Mouse (Mus musculus): ENCODE results near the gene Gm49366. TPM values are rescaled to one million over a fixed set of nuclear protein-coding genes. Genes with fewer than 3 reads are reported as not detected.
"Not testable (repeated sequence)": the region's sequence is repeated elsewhere in the genome, so short reads cannot be mapped to it uniquely, and the experiment has no call there.

Gene Gm49366
- polyA plus RNA-seq, 1 experiment from 2014 or later = 0.46 TPM

DNA sequence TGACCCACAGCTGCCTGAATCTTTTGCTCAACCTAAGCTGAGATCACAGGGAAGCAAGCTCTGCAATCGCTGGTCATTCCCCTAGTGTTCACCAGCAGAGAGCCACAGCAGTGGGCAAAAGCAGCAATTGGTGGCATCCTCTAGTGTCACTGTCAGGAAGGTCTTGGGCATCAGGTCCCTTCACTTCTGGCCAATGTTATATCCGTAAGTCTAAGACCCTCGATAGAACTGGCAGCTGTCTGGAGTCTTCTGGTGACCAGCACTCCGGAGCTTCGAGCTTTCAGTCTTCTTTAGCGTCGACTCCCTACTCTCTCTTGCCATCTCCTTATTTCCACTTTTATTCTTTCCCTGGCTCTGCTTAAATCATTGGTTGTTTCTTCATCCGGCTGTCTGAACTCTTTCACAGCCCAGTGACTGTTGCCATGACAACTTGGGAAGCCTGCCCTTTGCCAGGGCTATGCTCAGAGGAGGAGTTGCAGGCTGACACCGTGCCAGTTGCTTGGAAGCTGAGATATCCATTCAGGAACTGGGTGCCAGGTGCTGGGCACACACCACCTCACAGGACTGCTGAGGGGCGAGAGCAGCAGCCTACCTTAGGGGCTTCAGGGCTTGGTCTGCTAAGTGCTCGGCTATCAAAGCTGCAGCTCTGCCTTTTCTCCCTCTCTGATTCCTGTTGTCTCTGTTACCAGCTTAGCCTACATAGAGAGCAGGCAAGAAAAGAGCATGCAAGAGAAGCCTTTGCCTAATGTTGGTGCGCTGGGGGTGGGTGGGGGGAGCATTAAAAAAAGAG is 27.3 kb upstream of the Gm49366 start:
- Histone ChIP-seq H3K27ac (no peak overlapping the region), H3K9ac (no peak overlapping the region), H3K27me3 (peaks cover 35% of the 10 kb centered on the region), H3K9me3 (replicated peaks) (no peaks in the 10 kb centered on the region), H3K4me2 (peak overlapping the region; percentile 53), H3K4me3 (replicated peaks) (peak overlapping the region; percentile 16; the same call in 1 of the 2 replicates), H3K4me1 (replicated peaks) (0 out of 2 replicates have a peak, but pooled peaks cover 4% of the 10 kb centered on the region), H3K36me3 (no peaks in the 10 kb centered on the region)
- WGBS (ENCODE audit: insufficient replicate concordance) = 51% methylated on average over 12 of the region's 12 CpGs
- ATAC-seq (ENCODE audit: low read depth) (no peak), DNase-seq (no peak)

DNA sequence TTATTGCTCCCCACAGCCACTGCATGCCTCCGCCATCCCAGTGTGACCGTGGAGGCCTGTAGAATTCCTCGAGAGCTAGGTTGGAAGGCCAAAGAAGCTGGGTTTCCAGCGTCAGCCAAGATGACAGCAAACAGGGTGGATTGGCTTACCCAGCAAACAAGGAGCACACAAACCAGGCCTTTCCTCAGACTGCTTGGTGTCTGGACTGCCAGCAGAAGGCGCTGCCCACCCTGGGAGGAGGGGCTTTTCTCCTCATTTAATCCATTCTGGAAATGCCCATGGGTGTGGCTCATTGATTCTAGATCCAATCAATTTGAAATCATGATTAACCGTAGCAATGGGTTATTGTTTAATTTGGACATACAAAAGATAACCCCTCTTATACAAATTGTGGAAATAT is 25.6 kb upstream of the Gm49366 start:
- H3K27ac ChIP-seq = no peak overlapping the region
- ATAC-seq (ENCODE audit: low read depth) (no peak), DNase-seq (no peak)
- H3K27me3 ChIP-seq = peaks cover 35% of the 10 kb centered on the region
- H3K36me3 ChIP-seq = no peaks in the 10 kb centered on the region
- no peak overlapping the region for H3K4me3 ChIP-seq (replicated peaks)
- WGBS (ENCODE audit: insufficient replicate concordance) = 65% methylated on average over 6 of the region's 6 CpGs
- H3K9me3 ChIP-seq (replicated peaks) = no peaks in the 10 kb centered on the region
- H3K4me1 ChIP-seq (replicated peaks) = 0 out of 2 replicates have a peak, but pooled peaks cover 4% of the 10 kb centered on the region
- H3K4me2 ChIP-seq = no peak overlapping the region
- no peak overlapping the region for H3K9ac ChIP-seq

DNA sequence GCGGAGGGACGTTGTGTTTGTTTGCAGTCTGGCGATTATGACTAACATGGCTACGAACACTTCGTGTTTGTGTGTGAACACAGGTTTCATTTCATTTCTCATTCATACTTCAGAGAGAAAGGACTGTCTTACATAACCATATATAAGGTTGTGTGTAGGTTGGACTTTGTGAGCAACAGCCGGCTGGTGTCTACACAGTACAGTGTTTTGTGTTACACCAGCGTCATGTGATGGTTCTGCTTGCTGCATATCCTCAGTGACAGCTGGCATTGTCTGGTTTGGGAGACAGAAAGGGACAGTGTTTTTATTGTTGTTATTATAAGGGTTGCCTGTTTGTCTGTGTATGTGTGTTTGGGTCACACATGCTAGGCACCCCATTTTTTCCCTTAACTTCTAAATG is 25.0 kb upstream of the Gm49366 start:
- 76% methylated on average over 7 of the region's 7 CpGs for WGBS (ENCODE audit: insufficient replicate concordance)
- Histone ChIP-seq H3K27me3 (peaks cover 30% of the 10 kb centered on the region), H3K4me2 (no peak overlapping the region), H3K4me3 (replicated peaks) (no peak overlapping the region), H3K9ac (no peak overlapping the region), H3K4me1 (replicated peaks) (0 out of 2 replicates have a peak, but pooled peaks cover 4% of the 10 kb centered on the region), H3K9me3 (replicated peaks) (no peaks in the 10 kb centered on the region), H3K36me3 (no peaks in the 10 kb centered on the region; the same call in 1 of the 2 replicates), H3K27ac (no peak overlapping the region)
- DNase-seq (no peak), ATAC-seq (ENCODE audit: low read depth) (no peak)

DNA sequence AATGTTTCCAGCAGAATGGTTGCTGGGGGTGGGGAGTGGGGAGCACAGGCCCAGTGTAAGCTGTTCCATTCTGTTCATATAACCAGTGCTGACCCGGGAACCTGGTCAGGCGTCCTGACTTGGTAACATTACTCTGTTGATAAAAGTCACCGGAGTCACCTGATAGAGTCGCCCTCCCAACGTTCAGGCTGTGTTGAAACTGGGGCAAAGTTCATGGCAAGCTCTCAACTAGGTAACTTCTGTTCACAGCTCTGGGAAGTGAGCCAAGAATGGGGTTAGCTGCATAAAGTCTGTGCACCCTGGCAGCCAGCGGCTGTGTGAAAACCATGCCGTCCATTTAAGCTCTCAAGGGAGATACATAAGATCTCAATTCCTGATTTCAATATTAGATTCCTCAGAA is 18.2 kb upstream of the Gm49366 start:
- H3K4me2 ChIP-seq; H3K9me3 ChIP-seq (replicated peaks); H3K36me3 ChIP-seq; H3K4me1 ChIP-seq (replicated peaks); H3K4me3 ChIP-seq (replicated peaks); H3K27me3 ChIP-seq; H3K27ac ChIP-seq; DNase-seq; H3K9ac ChIP-seq: not testable (repeated sequence)
- peak; percentile 79 for ATAC-seq (ENCODE audit: low read depth)
- 53% methylated on average over 7 of the region's 7 CpGs for WGBS (ENCODE audit: insufficient replicate concordance)

DNA sequence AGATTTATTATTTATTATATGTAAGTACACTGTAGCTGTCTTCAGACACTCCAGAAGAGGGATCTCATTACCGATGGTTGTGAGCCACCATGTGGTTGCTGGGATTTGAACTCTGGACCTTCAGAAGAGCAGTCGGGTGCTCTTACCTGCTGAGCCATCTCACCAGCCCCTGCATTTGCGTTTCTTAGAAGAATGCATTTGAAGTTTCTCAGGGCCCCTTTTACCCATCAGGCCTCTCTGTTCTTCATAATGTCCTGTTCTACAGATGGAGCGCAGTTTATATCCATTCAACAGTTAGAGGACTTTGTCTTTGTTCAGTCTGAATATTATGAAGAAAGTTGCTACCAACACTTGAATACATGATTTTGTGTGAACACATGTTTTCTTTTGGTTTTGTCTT is 16.5 kb upstream of the Gm49366 start:
- not testable (repeated sequence) for H3K9me3 ChIP-seq (replicated peaks); H3K4me2 ChIP-seq; H3K4me1 ChIP-seq (replicated peaks); ATAC-seq (ENCODE audit: low read depth); H3K27me3 ChIP-seq; DNase-seq; H3K4me3 ChIP-seq (replicated peaks); H3K36me3 ChIP-seq; H3K9ac ChIP-seq; H3K27ac ChIP-seq
- WGBS (ENCODE audit: insufficient replicate concordance) = 72% methylated on average over 4 of the region's 4 CpGs

DNA sequence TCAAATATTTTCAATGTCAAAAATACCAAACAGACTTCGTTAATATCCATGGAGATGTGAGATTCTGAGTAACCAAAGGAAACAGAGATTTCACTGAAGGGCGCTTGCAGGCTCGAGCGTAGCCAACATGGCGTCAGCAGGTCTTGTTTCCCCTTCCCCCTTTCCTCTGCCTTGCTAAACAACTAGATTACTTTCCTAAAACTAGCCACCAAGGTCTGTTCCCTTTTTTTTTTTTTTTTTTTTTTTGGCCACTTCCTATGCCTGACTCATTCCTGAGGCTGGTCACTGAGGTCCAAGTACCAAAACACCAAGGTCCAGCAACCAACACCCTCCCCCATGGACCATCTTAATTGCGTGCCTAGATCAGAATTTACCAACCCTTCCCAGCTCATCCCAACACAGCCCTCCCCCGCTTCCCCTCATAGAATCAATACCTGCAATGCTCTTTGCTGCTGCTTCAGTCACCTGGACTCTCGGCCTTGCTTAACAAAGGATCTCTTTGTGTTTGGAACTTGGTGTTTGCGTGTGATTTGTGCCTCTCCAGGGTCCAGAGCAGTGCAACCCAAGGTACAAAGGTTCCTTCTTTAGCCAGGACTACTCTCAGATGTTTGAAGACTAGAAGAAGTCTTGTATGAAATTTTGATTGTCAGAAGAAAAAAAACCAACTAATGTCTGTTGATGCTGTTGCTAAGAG is 15.5 kb upstream of the Gm49366 start:
- H3K27ac ChIP-seq = peak overlapping the region; percentile 36; the same call in 1 of the 2 replicates
- no peaks in the 10 kb centered on the region for H3K4me1 ChIP-seq (replicated peaks)
- no peak overlapping the region for H3K4me3 ChIP-seq (replicated peaks)
- no peaks in the 10 kb centered on the region for H3K27me3 ChIP-seq
- H3K4me2 ChIP-seq = no peak overlapping the region
- no peak for ATAC-seq (ENCODE audit: low read depth)
- 63% methylated on average over 9 of the region's 9 CpGs for whole genome bisulfite sequencing (ENCODE audit: insufficient replicate concordance)
- no peak overlapping the region for H3K9ac ChIP-seq
- no peaks in the 10 kb centered on the region for H3K9me3 ChIP-seq (replicated peaks)
- no peaks in the 10 kb centered on the region; the same call in 1 of the 2 replicates for H3K36me3 ChIP-seq
- DNase-seq = no peak

DNA sequence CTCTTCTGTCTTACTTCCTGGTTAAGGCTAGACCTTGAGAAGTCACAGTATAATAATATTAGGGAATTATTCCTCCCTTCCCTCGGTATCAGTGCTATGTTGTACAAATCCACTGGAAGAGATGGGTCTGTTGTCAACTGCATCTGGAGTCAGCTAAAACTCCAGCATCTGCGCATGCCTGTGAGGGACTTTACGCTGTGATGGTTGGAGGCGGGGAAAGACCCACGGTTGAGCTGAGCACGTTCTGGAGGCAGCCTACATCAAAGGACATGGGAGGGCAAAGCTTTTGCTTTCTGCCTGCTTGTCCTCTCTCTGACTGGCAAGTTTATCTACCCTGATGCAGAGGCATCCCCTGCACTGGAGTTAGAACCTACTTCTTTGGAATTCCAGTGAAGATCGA is 12.8 kb upstream of the Gm49366 start:
- H3K9ac ChIP-seq = no peak overlapping the region
- DNase-seq (no peak), ATAC-seq (ENCODE audit: low read depth) (no peak)
- no peak overlapping the region for H3K27ac ChIP-seq
- H3K27me3 ChIP-seq = no peaks in the 10 kb centered on the region
- H3K4me1 ChIP-seq (replicated peaks) = no peaks in the 10 kb centered on the region
- no peak overlapping the region for H3K4me2 ChIP-seq
- 80% methylated on average over 7 of the region's 7 CpGs for WGBS (ENCODE audit: insufficient replicate concordance)
- H3K4me3 ChIP-seq (replicated peaks) = no peak overlapping the region
- no peaks in the 10 kb centered on the region for H3K9me3 ChIP-seq (replicated peaks)
- no peaks in the 10 kb centered on the region for H3K36me3 ChIP-seq

DNA sequence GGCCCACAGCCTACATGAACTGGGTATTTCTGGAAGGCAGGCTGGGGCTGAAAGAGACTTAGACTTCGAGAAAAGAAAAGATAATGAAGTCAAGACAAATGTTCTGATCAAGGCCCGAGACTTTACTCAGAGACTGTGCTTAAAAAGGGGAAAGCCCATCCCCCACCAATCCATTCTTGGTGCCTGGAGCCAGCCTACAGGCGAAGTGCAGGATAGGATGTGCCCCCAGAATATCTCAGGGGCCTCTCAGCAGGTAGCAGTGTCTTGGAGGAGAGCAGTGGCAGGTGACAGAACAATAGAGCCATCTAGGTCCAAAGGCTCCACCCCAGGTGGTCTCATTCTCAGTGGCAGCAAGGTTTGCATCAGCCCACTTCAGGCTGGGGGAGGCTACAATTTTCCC is 10.4 kb upstream of the Gm49366 start:
- H3K36me3 ChIP-seq; H3K4me3 ChIP-seq (replicated peaks); H3K9me3 ChIP-seq (replicated peaks); H3K9ac ChIP-seq; H3K27me3 ChIP-seq; H3K4me1 ChIP-seq (replicated peaks); DNase-seq; H3K27ac ChIP-seq; ATAC-seq (ENCODE audit: low read depth); H3K4me2 ChIP-seq: not testable (repeated sequence)
- 49% methylated on average over 3 of the region's 3 CpGs for WGBS (ENCODE audit: insufficient replicate concordance)

DNA sequence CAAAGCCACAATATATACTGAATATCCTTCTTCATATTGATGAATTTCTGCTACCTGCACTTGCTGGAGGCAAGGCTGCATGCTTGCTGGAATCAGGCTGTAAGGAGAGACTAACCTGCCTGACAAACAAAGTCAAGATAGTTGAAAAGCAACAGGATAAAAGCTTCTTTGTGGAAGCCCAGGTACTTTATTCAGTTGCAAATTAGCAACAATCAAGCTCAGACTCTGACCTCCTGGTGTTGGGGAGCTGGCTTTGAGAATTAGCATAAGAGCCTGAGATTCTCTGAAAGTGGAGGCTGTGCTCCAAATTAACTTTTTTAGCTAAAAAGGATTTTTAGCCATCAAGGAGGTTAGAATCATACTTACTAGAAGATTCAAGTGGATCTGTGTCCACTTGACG is 9.7 kb upstream of the Gm49366 start:
- 69% methylated on average over 1 of the region's 1 CpGs for WGBS (ENCODE audit: insufficient replicate concordance)
- ATAC-seq (ENCODE audit: low read depth); DNase-seq; H3K9ac ChIP-seq; H3K36me3 ChIP-seq; H3K4me2 ChIP-seq; H3K27ac ChIP-seq; H3K4me3 ChIP-seq (replicated peaks); H3K9me3 ChIP-seq (replicated peaks); H3K27me3 ChIP-seq: not testable (repeated sequence)
- H3K4me1 ChIP-seq (replicated peaks) = peaks cover 14% of the 10 kb centered on the region

DNA sequence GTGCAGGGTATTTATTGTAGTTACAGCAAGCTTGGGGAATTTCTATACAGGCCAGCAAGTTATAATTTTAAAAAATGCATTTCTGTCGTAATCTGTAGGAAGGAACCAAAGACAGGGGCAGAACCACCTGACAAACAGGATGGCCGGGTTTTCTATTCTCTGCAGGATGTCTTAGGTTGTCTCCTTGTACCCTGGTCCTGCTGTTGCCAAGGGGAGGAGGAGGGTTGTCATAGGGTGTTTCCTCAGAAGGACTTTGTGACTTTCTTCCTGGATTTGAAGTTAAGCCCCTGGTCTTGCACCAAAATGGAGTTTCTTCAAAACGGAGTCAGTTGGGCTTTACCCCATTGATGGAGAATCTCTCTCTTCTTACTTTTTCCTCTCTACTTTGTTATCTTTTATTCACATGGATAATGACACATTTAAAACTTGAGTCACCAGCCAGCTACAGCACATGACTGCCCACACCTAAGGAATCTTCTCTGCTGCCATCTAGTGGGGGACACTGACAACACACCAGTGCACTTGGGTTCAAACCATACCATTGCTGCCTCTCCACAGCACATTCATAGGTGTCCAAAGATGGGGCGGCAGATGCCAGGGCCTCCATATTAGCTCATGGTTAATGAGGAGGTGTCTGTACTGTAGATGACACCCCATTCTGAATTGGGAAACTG is 7.9 kb upstream of the Gm49366 start:
- Histone ChIP-seq H3K4me1 (replicated peaks) (peaks cover 20% of the 10 kb centered on the region), H3K27ac (no peak overlapping the region), H3K36me3 (no peaks in the 10 kb centered on the region), H3K4me3 (replicated peaks) (no peak overlapping the region), H3K9me3 (replicated peaks) (no peaks in the 10 kb centered on the region), H3K27me3 (no peaks in the 10 kb centered on the region), H3K9ac (no peak overlapping the region), H3K4me2 (no peak overlapping the region)
- 45% methylated on average over 4 of the region's 4 CpGs for WGBS (ENCODE audit: insufficient replicate concordance)
- ATAC-seq (ENCODE audit: low read depth) (peak; percentile 45; the same call in 1 of the 2 replicates), DNase-seq (peak; percentile 32)

DNA sequence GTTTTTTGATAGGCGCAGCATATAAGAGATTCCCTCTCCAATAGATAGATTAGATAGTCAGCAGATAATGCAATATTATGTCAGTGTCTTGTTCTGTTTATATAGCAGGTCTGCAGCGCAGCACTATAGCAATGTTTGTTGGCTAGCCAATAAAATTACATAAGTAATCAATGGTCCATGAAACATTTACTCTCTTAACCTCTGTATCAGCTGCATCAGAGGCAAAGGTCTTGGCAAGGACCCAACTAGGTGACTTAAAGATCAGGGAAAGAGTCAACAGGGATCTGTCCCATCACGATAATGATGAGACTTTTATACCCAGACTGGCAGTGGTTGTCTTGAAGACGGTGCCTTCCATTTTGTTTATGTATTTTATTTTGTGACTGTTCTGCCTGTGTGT is 5.9 kb upstream of the Gm49366 start:
- no peak for DNase-seq
- ATAC-seq (ENCODE audit: low read depth) = no peak
- Histone ChIP-seq H3K9me3 (replicated peaks) (no peaks in the 10 kb centered on the region), H3K9ac (no peak overlapping the region), H3K27ac (no peak overlapping the region), H3K4me1 (replicated peaks) (peaks cover 20% of the 10 kb centered on the region), H3K36me3 (no peaks in the 10 kb centered on the region), H3K4me2 (no peak overlapping the region), H3K4me3 (replicated peaks) (no peak overlapping the region), H3K27me3 (peaks cover 6% of the 10 kb centered on the region)
- 62% methylated on average over 4 of the region's 4 CpGs for WGBS (ENCODE audit: insufficient replicate concordance)
